In the genomic region with DNA sequence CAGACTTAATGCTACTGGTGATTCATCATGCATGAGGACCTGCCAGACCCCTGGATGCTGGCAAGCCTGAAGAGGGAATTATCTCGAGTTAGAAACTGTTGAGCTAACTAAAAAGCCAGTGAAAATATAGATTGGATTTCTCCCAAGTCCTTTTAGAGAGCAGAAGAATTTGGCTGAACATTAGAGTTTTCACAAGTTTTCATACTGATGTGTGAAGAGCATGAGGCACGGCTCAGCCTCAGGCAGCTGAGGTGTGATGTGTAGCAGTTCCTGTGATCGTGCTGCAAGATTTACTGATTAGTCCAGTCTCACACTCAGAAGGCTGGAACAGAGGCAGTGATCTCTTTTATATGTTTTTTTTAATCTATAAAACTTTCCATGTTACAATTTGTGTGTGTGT, we compare ENCODE assay signal across 13 mouse cellular contexts.
"Had no signal": no experiment of that assay in that cellular context is flagged by ENCODE, and none has a peak within 500 bp of the region (broad histone marks: within the 10 kb centered on the region; RNA-seq: fewer than 3 reads in every experiment).

No protein-coding gene starts in this region.

- H3K9ac ChIP-seq: limb, embryonic 12.5 days; liver, embryonic 14.5 days; midbrain, embryonic 12.5 days; neural tube, embryonic 13.5 days had no signal

- H3K4me2 ChIP-seq: limb, embryonic 12.5 days; midbrain, embryonic 12.5 days; neural tube, embryonic 13.5 days had no signal

- H3K4me3 ChIP-seq: limb, embryonic 12.5 days; midbrain, embryonic 12.5 days; neural tube, embryonic 13.5 days had no signal

- H3K36me3 ChIP-seq: midbrain, embryonic 12.5 days; neural tube, embryonic 13.5 days had no signal

- ATAC-seq: midbrain, embryonic 16.5 days had no signal

- H3K9me3 ChIP-seq: limb, embryonic 12.5 days; midbrain, embryonic 12.5 days; neural tube, embryonic 13.5 days had no signal

- DNase-seq: kidney, adult 9 months; kidney, postnatal 36 days; layer of hippocampus, adult 9-11 months; layer of hippocampus, postnatal 36 days; lung, adult 18-20 months; retina, postnatal 1 day; thymus, postnatal 4 days had no signal

- H3K4me1 ChIP-seq: limb, embryonic 12.5 days; midbrain, embryonic 12.5 days; neural tube, embryonic 13.5 days had no signal

- H3K27me3 ChIP-seq: limb, embryonic 12.5 days; midbrain, embryonic 12.5 days; neural tube, embryonic 13.5 days had no signal

- H3K27ac ChIP-seq: kidney, postnatal 0 days; limb, embryonic 12.5 days; liver, embryonic 14.5 days; midbrain, embryonic 12.5 days; neural tube, embryonic 13.5 days had no signal
